Mouse (Mus musculus) embryonic facial prominence, embryonic 15.5 days (tissue): ENCODE data around the gene Smo. TPM values are rescaled to one million over a fixed set of nuclear protein-coding genes. Genes with fewer than 3 reads are reported as not detected.

Experiments used
- ATAC-seq: fragments of 200-750 bp; cut with Nextera tagmentation; 2 replicates; pipeline ENCODE4 v1.8.0; 2017; ENCODE audit warnings: low read depth, moderate TSS enrichment; ENCODE audit not compliant: insufficient number of reproducible peaks, low FRiP score, low TSS enrichment
- H3K27ac ChIP-seq: fragments of 300-500 bp; sonication (generic); replicated peaks from 2 replicates; pipeline ENCODE4 v1.5.1; 2015; ENCODE audit warnings: mild to moderate bottlenecking, inconsistent platforms
- H3K27me3 ChIP-seq: fragments of 300-500 bp; sonication (generic); 2 replicates; pipeline ENCODE4 v1.6.1; 2015; ENCODE audit warnings: inconsistent platforms
- H3K36me3 ChIP-seq: fragments of 300-500 bp; sonication (generic); 2 replicates; pipeline ENCODE4 v1.6.1; 2015; ENCODE audit warnings: mild to moderate bottlenecking, inconsistent platforms
- H3K4me1 ChIP-seq: fragments of 300-500 bp; sonication (generic); 2 replicates; pipeline ENCODE4 v1.6.1; 2015; ENCODE audit warnings: inconsistent platforms
- H3K4me2 ChIP-seq: fragments of 300-500 bp; sonication (generic); replicated peaks from 2 replicates; pipeline ENCODE4 v1.6.1; 2015; ENCODE audit warnings: mild to moderate bottlenecking, inconsistent platforms
- H3K4me3 ChIP-seq: fragments of 300-500 bp; sonication (generic); replicated peaks from 2 replicates; pipeline ENCODE4 v1.5.1; 2015; ENCODE audit warnings: mild to moderate bottlenecking, inconsistent platforms
- H3K9ac ChIP-seq: fragments of 300-500 bp; sonication (generic); 2 replicates; pipeline ENCODE4 v1.6.1; 2015; ENCODE audit warnings: inconsistent platforms
- H3K9me3 ChIP-seq: fragments of 300-500 bp; sonication (generic); replicated peaks from 2 replicates; pipeline ENCODE4 v1.6.1; 2016; ENCODE audit warnings: inconsistent platforms
- WGBS: fragments of 180-500 bp; shearing (Covaris S2); methylation state at CpG from one replicate; pipeline ENCODE4 v1.1.7; 2015; 5-methylcytosine and 5-hydroxymethylcytosine counted together
- polyA plus RNA-seq: library from polyadenylated mRNA; unstranded; fragments of >200 nt; fragmentation: Nextera tagmentation; extraction: Ambion mirVana; gene quantifications from 2 replicates; pipeline ENCODE4 v1.2.1, GENCODE M21; 2015

Smo gene
- polyA plus RNA-seq, 1 experiment from 2014 or later, result 58.7 TPM

DNA sequence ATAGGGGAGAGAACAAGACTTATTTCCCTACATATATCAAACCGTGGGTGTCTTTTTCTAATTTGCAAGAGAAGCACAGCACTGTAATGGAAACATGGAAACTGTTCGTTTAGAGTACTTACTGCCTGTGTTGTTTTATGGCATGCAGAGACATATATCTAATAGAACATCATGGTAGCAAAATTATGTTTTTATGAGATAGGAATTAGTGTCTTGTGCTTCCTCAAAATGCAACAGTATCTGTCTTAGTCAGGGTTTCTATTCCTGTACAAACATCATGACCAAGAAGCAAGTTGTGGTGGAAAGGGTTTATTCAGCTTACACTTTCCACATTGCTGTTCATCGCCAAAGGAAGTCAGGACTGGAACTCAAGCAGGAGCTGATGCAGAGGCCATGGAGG is 33.2 kb upstream of the Smo start:
- Histone ChIP-seq H3K4me2 (no peak overlapping the region), H3K9ac (no peak overlapping the region), H3K27ac (no peak overlapping the region), H3K4me1 (no peaks in the 10 kb centered on the region), H3K36me3 (no peaks in the 10 kb centered on the region), H3K27me3 (no peaks in the 10 kb centered on the region), H3K4me3 (no peak overlapping the region), H3K9me3 (no peaks in the 10 kb centered on the region)
- 82% methylated on average over 3 of the region's 3 CpGs for WGBS
- ATAC-seq, result no peak

DNA sequence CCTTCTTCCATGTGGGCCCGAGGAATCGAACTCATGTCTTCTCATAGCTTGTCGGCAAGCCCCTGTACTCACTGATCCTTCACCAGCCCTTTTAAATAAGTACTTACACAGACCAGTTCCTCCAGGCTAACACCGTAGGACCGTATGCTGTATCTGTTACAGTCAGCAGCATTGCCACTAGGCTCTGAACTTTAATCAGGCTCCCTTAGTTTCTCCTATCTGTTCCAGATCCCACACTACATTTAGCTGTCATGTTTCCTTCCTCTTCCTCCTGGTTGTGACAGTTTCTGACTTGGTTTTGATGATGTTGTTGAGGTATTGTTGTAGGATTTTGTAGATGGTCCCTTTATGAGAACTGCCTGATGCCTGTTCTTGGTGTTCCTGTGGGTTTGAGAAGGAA is 31.2 kb upstream of the Smo start:
- ATAC-seq, result no peak
- Histone ChIP-seq H3K4me3 (no peak overlapping the region), H3K36me3 (no peaks in the 10 kb centered on the region), H3K27me3 (no peaks in the 10 kb centered on the region), H3K4me1 (peaks cover 7% of the 10 kb centered on the region), H3K4me2 (no peak overlapping the region), H3K9me3 (no peaks in the 10 kb centered on the region), H3K9ac (no peak overlapping the region), H3K27ac (no peak overlapping the region)
- 79% methylated on average over 5 of the region's 5 CpGs for WGBS

DNA sequence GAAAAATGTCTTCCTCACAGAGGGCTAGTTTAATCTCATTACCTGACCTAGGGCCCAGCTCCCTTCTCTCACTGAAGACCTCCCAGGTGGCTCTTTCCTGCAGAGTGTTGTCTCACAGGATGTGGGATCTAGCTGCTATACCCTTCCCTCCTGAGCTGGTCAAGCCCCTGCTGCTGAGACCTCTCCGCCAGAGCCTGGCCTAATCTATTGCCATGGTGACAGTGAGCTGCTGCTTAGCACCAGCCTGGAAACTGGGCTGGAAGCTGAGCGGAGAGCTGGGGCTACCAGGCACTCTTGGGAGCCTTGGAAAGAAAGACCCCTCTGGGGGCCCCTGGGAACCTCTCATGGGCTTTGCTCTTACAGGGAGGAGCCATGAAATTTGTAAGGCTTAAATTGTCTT is 27.4 kb upstream of the Smo start:
- H3K27ac ChIP-seq, result no peak overlapping the region
- H3K4me1 ChIP-seq, result peaks cover 14% of the 10 kb centered on the region
- no peak overlapping the region for H3K9ac ChIP-seq
- 33% methylated on average over 2 of the region's 2 CpGs for WGBS
- no peak overlapping the region for H3K4me2 ChIP-seq
- ATAC-seq, result no peak
- H3K9me3 ChIP-seq, result no peaks in the 10 kb centered on the region
- no peak overlapping the region for H3K4me3 ChIP-seq
- H3K27me3 ChIP-seq, result no peaks in the 10 kb centered on the region
- H3K36me3 ChIP-seq, result no peaks in the 10 kb centered on the region

DNA sequence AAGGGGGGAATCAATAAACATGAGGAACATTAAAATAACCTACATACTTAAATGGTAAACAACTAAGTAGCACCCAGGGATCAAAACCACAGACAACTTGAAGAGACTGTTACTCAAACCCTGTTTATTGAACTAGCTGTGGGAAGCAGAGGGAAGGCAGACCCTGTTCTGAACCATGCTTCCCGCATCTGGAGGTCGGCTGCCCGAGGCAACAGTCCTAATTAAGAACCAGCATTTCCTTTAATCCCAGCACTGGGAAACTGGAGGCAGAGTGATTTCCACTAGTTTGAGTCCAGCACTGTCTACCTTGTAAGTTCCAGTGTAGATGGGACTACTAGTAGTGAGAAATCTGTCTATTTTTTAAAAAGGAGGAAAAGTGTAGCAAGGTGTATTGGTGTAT is 24.0 kb upstream of the Smo start:
- Histone ChIP-seq H3K4me1 (peaks cover 14% of the 10 kb centered on the region), H3K9me3 (no peaks in the 10 kb centered on the region), H3K4me2 (no peak overlapping the region), H3K27me3 (no peaks in the 10 kb centered on the region), H3K9ac (no peak overlapping the region), H3K36me3 (no peaks in the 10 kb centered on the region), H3K4me3 (no peak overlapping the region), H3K27ac (no peak overlapping the region)
- ATAC-seq, result no peak
- WGBS, result 25% methylated on average over 3 of the region's 3 CpGs

DNA sequence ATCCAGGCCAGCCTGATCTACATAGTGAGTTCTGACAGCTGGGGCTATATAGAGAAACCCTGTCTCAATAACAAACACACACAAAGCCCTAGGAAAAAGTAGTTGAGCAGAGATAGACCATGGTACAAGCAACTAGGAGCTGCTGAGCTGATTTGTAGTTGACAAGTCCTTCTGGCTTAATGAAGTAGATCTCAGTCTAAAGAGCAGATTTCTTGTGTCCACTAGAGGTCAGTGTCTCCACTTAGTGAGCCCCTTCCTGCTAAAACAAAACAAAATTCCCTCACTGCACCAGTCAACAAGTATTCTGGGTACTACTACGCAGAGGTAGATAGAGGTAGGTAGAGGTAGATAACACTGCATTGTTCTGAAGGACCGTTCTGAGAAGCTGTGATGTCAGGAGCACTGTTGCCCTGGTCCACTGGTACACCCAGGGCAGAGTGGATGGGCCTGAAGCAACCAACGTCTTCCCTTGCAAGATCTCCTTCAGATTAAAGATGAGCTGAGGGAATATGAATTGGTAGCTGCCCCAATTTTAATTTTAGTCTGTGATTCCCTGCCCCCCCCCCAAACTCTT is 23.2 kb upstream of the Smo start:
- Histone ChIP-seq H3K27ac (no peak overlapping the region), H3K4me2 (no peak overlapping the region), H3K9me3 (no peaks in the 10 kb centered on the region), H3K36me3 (no peaks in the 10 kb centered on the region), H3K9ac (no peak overlapping the region), H3K4me1 (peaks cover 14% of the 10 kb centered on the region), H3K27me3 (no peaks in the 10 kb centered on the region), H3K4me3 (no peak overlapping the region)
- ATAC-seq, result no peak
- 50% methylated on average over 3 of the region's 3 CpGs for WGBS

DNA sequence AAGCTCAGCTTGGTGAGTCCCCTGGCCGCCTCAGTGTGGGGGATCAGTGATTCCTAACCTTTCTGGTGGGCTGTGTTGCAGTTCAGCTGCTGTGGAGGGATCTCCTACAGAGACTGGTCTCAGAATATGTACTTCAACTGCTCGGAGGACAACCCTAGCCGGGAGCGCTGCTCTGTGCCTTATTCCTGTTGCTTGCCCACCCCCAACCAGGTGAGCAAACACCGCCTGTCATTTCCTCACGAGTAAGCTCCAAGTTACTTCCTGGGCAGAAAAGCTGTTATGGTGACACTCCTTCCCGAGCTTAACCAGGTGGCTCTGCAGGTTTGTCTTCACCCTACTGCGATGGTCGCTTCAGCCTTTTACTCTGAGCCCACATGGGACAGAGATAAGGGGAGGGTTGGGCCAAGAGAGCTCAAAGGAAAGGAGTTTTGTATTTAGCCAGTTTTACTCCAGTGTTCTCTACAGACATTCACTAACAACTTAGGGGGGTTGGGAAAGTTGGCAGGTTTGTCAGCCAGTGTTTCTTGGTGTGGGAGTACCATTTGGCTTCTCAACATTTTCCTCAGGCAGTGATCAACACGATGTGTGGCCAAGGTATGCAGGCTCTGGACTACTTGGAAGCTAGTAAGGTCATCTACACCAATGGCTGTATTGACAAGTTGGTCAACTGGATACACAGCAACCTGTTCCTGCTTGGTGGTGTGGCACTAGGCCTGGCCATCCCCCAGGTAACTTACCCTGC is 18.5 kb upstream of the Smo start:
- Histone ChIP-seq H3K4me1 (peaks cover 21% of the 10 kb centered on the region), H3K4me2 (no peak overlapping the region), H3K27ac (no peak overlapping the region; the same call in 1 of the 2 replicates), H3K36me3 (no peaks in the 10 kb centered on the region), H3K4me3 (no peak overlapping the region), H3K9me3 (no peaks in the 10 kb centered on the region), H3K27me3 (no peaks in the 10 kb centered on the region), H3K9ac (no peak overlapping the region)
- ATAC-seq, result no peak
- WGBS, result 60% methylated on average over 10 of the region's 10 CpGs

DNA sequence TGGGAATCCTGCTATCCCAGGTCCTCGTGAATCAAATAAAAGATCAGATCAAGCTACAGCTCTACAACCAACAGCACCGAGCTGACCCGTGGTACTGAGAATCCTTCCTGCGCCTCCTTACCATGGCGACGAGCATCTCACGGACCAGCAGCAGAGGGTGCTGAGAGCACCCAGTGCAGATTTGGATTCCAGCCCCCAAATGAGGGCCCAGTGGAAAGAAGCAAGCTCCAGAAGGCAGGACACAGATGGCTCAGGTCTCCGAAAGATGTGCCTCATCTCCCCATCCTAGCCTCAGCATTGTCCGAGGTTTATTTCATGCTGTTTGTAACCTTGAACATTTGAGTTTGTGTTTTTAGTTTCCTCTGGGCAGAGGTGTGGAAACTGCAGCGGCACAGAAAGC is 17.8 kb upstream of the Smo start:
- Histone ChIP-seq H3K4me3 (no peak overlapping the region), H3K9ac (no peak overlapping the region), H3K27me3 (no peaks in the 10 kb centered on the region), H3K4me2 (peak overlapping the region; percentile 64), H3K9me3 (no peaks in the 10 kb centered on the region), H3K4me1 (peaks cover 21% of the 10 kb centered on the region), H3K36me3 (no peaks in the 10 kb centered on the region), H3K27ac (peak overlapping the region; percentile 75)
- WGBS, result 59% methylated on average over 10 of the region's 10 CpGs
- ATAC-seq, result no peak

DNA sequence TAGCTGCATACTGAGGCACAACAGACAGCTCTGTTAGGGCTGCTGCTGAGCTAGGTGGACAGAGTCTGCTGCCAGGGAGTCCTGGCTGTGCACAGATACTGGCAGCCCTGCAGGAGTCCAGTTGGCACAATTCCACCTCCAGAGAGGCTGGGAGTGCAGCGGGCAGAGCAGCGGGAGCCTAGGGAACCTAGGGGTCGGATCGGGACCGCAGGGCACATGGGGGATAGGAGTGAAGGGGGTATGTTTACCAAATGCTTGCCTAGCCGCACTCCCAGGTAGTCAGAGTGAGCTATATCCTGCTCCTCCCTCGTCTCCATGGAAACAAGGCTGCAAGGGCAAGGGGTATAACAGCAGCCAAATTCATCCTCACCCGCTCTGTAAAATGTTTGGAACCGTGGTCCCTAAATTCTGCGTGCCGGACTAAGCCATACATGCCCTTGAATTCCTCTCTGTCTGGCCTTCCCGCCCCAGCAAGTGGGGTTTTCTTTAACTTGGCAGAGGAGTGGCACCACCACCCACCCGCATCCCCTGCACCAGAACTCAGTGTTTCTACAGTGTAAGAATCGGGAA is 17.3 kb upstream of the Smo start:
- ATAC-seq, result peak; percentile 41; the same call in 1 of the 2 replicates
- no peaks in the 10 kb centered on the region for H3K36me3 ChIP-seq
- H3K4me2 ChIP-seq, result peak overlapping the region; percentile 64
- no peak overlapping the region for H3K9ac ChIP-seq
- no peaks in the 10 kb centered on the region for H3K9me3 ChIP-seq
- peaks cover 21% of the 10 kb centered on the region for H3K4me1 ChIP-seq
- peak overlapping the region; percentile 0; the same call in 1 of the 2 replicates for H3K4me3 ChIP-seq
- 12% methylated on average over 14 of the region's 14 CpGs for WGBS
- no peaks in the 10 kb centered on the region for H3K27me3 ChIP-seq
- peak overlapping the region; percentile 75 for H3K27ac ChIP-seq

DNA sequence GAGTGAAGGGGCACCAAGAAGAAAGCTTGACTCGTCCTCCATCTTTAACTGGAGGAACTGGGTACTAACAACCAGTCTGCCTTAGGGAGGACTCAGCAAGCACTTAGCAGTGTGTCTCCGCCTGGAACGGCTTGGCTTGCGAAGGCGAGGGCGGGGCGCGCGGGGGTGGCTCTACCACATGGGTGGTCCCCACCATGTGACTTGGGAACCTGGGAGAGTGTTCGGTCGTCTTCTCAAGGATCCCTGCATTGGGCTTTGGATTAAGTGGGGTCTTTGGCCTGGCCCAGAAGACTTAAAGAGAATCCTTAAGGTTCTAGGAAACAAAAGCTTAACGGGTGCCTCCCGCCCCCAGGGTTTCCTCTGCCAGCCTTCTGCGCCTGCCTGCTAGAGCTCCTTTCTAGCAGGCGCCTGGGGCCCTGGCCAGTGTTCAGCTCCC is 16.4 kb upstream of the Smo start:
- Histone ChIP-seq H3K27ac (peak overlapping the region; percentile 75), H3K27me3 (no peaks in the 10 kb centered on the region), H3K4me1 (peaks cover 21% of the 10 kb centered on the region), H3K36me3 (no peaks in the 10 kb centered on the region), H3K9ac (peak overlapping the region; percentile 18; the same call in 1 of the 2 replicates), H3K4me3 (peak overlapping the region; percentile 44), H3K9me3 (no peaks in the 10 kb centered on the region), H3K4me2 (peak overlapping the region; percentile 64)
- 1% methylated on average over 15 of the region's 15 CpGs for WGBS
- peak; percentile 77; the same call in 1 of the 2 replicates for ATAC-seq

DNA sequence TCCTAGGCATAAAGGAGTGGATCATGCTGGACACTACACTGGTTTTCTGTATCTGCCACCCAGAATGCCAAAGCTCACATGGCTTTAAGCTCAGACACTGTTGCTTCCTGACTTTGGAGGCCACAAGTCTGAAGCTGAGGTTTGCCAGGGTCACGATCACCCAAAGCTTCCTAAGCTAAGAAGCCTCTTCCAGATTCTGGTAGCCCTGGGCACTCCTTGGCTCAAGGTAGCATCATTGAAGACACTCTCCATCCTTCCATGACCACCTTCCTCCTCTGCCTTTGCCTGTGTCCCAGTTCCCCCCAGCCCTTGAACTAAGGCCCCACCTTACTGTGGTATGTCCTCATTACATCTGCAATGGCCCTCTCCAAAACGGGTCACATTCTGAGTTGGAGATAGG is 13.4 kb upstream of the Smo start:
- H3K36me3 ChIP-seq, result no peaks in the 10 kb centered on the region
- H3K4me2 ChIP-seq, result no peak overlapping the region
- no peaks in the 10 kb centered on the region for H3K9me3 ChIP-seq
- peaks cover 21% of the 10 kb centered on the region for H3K4me1 ChIP-seq
- no peak overlapping the region for H3K4me3 ChIP-seq
- WGBS, result 71% methylated on average over 2 of the region's 2 CpGs
- no peak overlapping the region for H3K9ac ChIP-seq
- ATAC-seq, result no peak
- H3K27ac ChIP-seq, result no peak overlapping the region
- no peaks in the 10 kb centered on the region for H3K27me3 ChIP-seq

DNA sequence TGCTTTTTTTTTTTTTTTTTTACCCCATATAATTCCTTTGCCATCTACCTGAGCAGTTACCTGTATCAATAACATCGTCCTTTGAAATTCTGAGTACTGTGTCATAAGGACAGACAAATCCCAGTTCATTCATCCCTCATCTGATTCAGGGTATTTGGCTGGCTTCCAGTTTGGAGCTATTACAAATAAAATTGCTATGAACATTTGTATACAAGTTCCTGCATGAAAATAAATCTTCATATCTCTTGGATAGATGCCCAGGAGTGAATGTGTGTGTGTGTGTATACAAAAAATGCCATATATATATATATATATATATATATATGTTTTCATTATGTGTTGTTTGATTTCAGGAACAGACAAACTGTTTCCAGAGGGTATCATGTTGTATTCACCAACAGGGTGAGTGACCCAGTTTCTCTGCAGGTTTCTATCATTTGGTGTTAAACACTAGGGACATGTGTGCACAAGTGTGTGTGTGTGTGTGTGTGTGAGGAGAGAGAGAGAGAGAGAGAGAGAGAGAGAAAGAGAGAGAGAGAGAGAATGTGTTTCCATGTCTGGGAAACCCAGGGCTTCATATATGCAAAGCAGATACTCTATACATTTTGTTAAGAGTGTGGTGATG is 8.6 kb upstream of the Smo start:
- no peak for ATAC-seq
- Histone ChIP-seq H3K4me1 (no peaks in the 10 kb centered on the region), H3K9ac (no peak overlapping the region), H3K27me3 (no peaks in the 10 kb centered on the region), H3K4me2 (no peak overlapping the region), H3K9me3 (no peaks in the 10 kb centered on the region), H3K4me3 (no peak overlapping the region), H3K36me3 (no peaks in the 10 kb centered on the region), H3K27ac (no peak overlapping the region)
- WGBS, result 49% methylated on average over 1 of the region's 1 CpGs
